Mouse (Mus musculus) neutrophil, adult 5-6 weeks (primary cell): ENCODE measurements around the gene Ranbp9. TPM values are rescaled to one million over a fixed set of nuclear protein-coding genes. Genes with fewer than 3 reads are reported as not detected.
A peak's percentile ranks its signal among the peaks of the same experiment; 100 is the strongest.

Source experiments
- ATAC-seq: fragments of 151-379, 151-347 bp; 2 replicates; pipeline ENCODE4 v1.8.0; 2017; ENCODE audit warnings: mild to moderate bottlenecking, moderate TSS enrichment; ENCODE audit not compliant: insufficient number of reproducible peaks, poor library complexity, low FRiP score, severe bottlenecking; ENCODE audit errors: extremely low read depth
- total RNA-seq: library from RNA; stranded (forward); fragments of 200-1000 nt; gene quantifications from 2 replicates; pipeline ENCODE4 v1.2.3, GENCODE M21; 2017

Gene Ranbp9
- total RNA-seq = 94.4 and 100 TPM in 2 replicates

DNA sequence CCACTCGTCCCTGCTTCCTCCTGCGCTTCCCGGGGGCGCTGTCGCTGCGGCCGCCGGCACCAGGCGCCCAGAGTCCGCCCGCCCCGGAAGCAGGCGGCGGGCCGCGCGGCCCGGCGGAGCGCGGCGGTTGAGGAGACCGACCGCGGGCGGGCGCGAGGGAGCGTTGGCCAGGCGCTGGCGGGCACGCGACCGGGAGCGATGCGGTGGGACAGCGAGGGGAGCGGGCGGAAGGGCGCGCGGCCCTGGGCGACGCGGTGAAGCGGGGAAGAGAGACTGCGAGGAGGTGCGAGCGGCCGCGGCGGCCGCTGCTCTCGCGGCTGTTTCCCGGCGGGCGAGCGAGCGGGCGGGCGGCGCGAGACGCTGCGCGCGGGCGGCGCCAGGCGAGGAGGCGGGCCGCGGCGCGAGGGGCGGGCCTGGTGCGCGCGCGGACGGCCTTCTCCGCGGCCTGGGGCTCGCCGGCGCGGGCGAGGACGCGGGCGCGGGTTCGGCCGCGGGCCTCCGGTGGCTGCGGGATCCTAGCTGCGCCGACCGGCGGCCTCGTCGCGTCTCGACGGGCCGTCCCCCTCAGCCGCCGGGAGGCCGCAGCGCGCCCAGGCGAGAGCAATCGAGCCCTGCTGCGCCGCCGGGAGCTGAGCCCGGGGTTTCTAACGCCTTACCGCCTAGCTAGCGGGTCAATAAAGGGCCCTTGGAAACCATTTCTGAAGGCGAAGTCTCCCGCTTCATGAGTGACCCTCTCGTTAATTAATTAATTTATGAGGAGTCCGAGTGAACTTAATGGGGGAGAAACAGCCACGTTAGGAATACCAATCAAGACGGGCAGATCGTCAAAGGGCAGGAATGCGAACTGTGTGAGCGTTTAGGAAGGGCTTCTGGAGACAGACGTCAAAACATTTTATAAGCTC is at the start of gene Ranbp9:
Gene Ranbp9 (minus strand): TSS at position 326 of the 902 bp plus-strand sequence.
- peak; percentile 52; the same call in 1 of the 2 replicates for ATAC-seq

DNA sequence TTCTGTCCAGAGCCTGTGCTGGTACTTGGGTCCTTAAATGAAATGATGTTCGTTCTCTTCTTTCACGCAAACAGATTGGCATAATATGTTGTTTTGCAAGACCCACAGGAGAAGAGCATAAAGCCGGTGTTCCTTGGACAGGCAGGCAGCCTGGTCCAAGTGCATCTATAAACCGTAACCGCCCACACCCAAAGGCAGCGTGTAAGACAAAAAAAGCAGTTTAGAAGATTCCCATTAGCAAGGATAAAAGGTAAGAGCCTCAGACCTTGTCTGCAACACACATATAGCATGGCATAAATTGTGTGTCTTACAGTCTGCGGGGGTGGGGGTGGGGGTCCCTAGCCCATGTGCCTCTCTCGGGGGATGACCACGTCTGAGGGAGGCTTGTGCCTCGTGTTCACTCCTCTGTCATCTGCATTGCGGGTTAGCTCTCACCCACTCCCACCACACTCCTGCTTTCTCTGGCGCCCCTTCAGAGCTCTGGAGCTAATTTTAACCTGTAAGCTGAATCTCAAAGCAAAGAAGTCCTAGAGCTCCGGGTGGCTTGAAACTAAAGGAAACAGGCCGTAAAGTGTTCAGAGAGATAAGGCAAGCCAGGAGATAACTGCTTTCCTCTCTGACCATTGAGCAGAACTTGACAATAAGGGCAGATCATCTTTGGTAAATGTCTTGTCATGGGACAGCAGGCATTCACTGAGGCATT is 49.2 kb upstream of the Ranbp9 start:
- no peak for ATAC-seq

GRCm38 (mm10) chr13:43526289-43526688 is 45.2 kb upstream of the Ranbp9 start:
- ATAC-seq = no peak

DNA sequence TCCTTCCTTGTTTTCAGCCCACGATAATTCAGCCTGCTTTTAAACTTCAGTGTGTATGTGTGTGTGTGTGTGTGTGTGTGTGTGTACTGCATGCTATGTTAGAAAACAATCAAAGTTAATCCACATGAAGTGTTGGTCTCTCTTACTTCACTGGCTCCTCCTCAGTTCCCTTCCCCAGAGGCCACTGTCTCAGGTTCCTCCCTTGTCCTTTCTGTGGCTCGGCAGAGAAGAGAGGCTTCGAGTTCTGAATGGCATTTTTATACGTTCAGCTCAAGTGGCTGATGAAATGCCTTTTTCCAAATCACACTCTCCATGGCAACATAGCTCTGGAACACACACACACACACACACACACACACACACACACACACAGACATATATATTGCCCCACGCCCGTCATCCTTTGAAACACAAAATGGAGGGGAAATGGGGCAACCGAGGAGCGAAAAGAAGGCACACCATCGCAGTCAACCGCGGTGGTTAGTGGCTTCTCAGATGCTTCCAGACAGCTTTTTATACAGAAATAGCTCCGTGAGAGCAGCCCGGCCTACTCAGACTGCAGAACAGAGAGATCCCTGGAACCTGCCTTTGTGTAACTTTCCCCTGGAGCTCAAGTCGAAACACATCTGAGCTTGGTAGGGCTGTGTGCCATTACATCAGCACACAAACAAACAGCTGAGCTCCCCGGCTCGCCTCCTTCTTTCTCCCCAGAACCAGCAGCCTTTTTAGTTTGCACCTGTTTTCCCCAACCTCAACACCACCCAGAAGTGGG is 44.5 kb upstream of the Ranbp9 start:
- 0 out of 2 replicates have a peak, but pooled peaks have one; percentile 24 for ATAC-seq

- ATAC-seq = 0 out of 2 replicates have a peak, but pooled peaks have one; percentile 35
Observed at GRCm38 (mm10) chr13:43524491-43525362, 43.6 kb upstream of the Ranbp9 start.

- no peak for ATAC-seq
Observed at GRCm38 (mm10) chr13:43523906-43524480, 42.9 kb upstream of the Ranbp9 start.

- ATAC-seq = no peak
Observed at GRCm38 (mm10) chr13:43521940-43522339, 40.9 kb upstream of the Ranbp9 start.

GRCm38 (mm10) chr13:43519251-43519650 is 38.2 kb upstream of the Ranbp9 start:
- ATAC-seq = no peak

DNA sequence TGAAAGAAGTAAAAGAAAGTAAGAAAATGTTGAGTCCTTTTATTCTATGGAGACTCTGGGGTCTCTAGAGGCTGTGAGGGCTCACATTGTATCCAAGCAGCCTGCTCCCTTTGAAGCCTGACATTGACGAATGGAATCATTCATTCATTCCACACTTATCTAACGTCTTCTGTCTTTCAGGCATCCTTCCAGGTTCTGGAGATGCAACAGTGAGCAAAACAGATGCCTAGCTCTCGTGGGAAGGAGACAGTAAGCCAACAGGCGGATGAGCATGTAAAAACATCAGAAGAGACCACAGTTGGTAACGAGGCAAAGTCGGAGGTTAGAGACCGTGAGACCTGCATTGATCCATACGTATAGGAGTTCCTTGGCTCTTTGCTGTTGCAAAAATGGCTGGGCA is 36.3 kb upstream of the Ranbp9 start:
- no peak for ATAC-seq

DNA sequence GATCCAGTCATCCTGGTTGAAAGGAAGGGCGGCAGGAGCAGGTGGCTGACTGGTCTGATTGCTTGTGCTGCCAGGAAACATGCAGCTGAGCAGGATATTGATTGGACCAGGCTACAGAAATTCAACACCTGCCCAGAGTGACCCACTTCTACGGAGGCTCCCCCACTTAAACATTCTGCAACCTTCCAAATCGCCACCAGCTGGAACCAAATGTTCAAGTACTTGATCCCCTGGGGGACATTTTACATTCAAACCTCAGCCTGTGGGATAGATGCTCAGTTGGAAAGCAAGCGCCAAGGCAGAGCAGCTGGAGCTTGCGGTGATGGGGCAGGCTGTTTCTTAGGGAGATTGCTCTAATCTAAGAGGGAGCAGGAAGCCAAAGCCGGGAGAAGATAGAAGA is 35.8 kb upstream of the Ranbp9 start:
- no peak for ATAC-seq

- ATAC-seq = no peak
Observed at GRCm38 (mm10) chr13:43516119-43516518, 35.0 kb upstream of the Ranbp9 start.

- peak; percentile 57; the same call in 1 of the 2 replicates for ATAC-seq
Observed at GRCm38 (mm10) chr13:43514950-43515358, 33.9 kb upstream of the Ranbp9 start.

GRCm38 (mm10) chr13:43512736-43513135 is 31.7 kb upstream of the Ranbp9 start:
- ATAC-seq = 0 out of 2 replicates have a peak, but pooled peaks have one; percentile 26

- no peak for ATAC-seq
Observed at GRCm38 (mm10) chr13:43505798-43506197, 24.7 kb upstream of the Ranbp9 start.

GRCm38 (mm10) chr13:43503395-43503850 is 22.3 kb upstream of the Ranbp9 start:
- ATAC-seq = peak; percentile 49; the same call in 1 of the 2 replicates

DNA sequence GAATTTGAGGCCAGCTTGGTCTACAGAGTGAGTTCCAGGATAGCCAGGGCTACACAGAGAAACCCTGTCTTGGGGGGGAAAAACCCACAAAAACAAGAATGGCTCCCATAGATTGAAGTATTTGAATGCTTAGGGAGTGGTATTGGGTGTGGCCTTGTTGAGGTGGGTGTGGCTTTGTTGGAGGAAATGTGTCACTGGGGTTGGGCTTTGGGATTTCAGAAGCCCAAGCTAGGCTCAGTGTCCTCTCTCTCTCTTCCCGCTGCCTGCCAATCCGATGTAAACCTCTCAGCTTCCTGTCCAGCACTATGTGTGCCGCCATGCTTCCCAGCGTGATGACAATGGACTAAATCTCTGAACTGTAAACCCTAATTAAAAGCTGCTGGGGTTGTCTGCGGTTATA is 20.5 kb upstream of the Ranbp9 start:
- no peak for ATAC-seq

DNA sequence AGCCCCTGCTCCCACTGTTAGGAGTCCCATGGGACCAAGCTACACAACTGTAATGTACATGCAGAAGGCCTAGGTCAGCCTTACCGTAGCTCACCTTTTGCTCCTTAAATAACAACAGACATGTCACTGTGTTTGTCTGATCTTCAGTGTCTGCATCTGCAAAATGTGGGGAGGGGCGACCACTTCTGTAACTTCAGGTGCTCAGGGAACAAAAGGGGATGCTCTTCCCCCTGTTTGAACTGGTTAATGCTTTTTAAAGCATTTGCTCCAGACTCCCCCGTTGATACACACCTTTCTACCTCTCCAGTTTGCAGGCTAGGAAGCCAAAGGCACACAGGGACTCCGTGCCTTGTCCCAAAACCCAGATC is 19.4 kb upstream of the Ranbp9 start:
- no peak for ATAC-seq
